8 mouse cellular contexts compared by ENCODE assay signal in genomic region chr9:58196610-58197567, GRCm38 (mm10). TPM values are rescaled to one million over a fixed set of nuclear protein-coding genes. Genes with fewer than 3 reads are reported as not detected.
DNase-seq lines count a peak whose midpoint lies in the region; ATAC-seq lines count a peak whose summit lies in the region.

No protein-coding gene starts in this region.

- WGBS in heart, embryonic 14.5 days, result 4% methylated on average over 46 of the region's 46 CpGs
- 7% methylated on average over 46 of the region's 46 CpGs for WGBS in forebrain, embryonic 16.5 days
- 2% methylated on average over 46 of the region's 46 CpGs for WGBS in midbrain, embryonic 12.5 days

- no peaks in the 10 kb centered on the region for H3K9me3 ChIP-seq in heart, embryonic 14.5 days (ENCODE audit: control insufficient read depth, low read length)
- no peaks in the 10 kb centered on the region for H3K9me3 ChIP-seq in forebrain, embryonic 16.5 days (ENCODE audit: control insufficient read depth, low read length)
- no peaks in the 10 kb centered on the region for H3K9me3 ChIP-seq in midbrain, embryonic 12.5 days

- peak overlapping the region; percentile 50 for H3K4me2 ChIP-seq in heart, embryonic 14.5 days (ENCODE audit: low read length)
- H3K4me2 ChIP-seq in forebrain, embryonic 16.5 days (ENCODE audit: low read length), result peak overlapping the region; percentile 81
- peak overlapping the region; percentile 52 for H3K4me2 ChIP-seq in midbrain, embryonic 12.5 days (replicated peaks)

- ATAC-seq in heart, embryonic 14.5 days (ENCODE audit: insufficient number of reproducible peaks, insufficient read depth, low FRiP score, low read depth), result no peak
- ATAC-seq in forebrain, embryonic 16.5 days, result no peak
- ATAC-seq in midbrain, embryonic 12.5 days (ENCODE audit: low FRiP score, low read depth), result no peak

- peaks cover 87% of the 10 kb centered on the region for H3K27me3 ChIP-seq in heart, embryonic 14.5 days (ENCODE audit: control insufficient read depth, insufficient read depth, low read length)
- H3K27me3 ChIP-seq in forebrain, embryonic 16.5 days (replicated peaks; ENCODE audit: control insufficient read depth, insufficient read depth, low read length), result peaks cover 21% of the 10 kb centered on the region
- H3K27me3 ChIP-seq in midbrain, embryonic 12.5 days, result peaks cover 89% of the 10 kb centered on the region

- peaks cover 12 to 30% of the 10 kb centered on the region in 2 experiments; a peak in 3 of 4 replicates for H3K4me1 ChIP-seq in heart, embryonic 14.5 days (ENCODE audit: control insufficient read depth in 2 of 2, insufficient read depth in 2 of 2, low read length in 2 of 2)
- peaks cover 57% of the 10 kb centered on the region for H3K4me1 ChIP-seq in forebrain, embryonic 16.5 days (replicated peaks; ENCODE audit: control insufficient read depth, insufficient read depth, low read length)
- H3K4me1 ChIP-seq in midbrain, embryonic 12.5 days, result peaks cover 66% of the 10 kb centered on the region

- H3K36me3 ChIP-seq in heart, embryonic 14.5 days (ENCODE audit: control insufficient read depth, insufficient read depth, low read length), result no peaks in the 10 kb centered on the region
- H3K36me3 ChIP-seq in forebrain, embryonic 16.5 days (ENCODE audit: control insufficient read depth, insufficient read depth), result no peaks in the 10 kb centered on the region; the same call in 1 of the 2 replicates
- no peaks in the 10 kb centered on the region for H3K36me3 ChIP-seq in midbrain, embryonic 12.5 days

- intact Hi-C loops in heart, postnatal 36 days (cut with DNase I), result no loop called here

- peak overlapping the region; percentile 4 to 28; a peak in 3 of 4 replicates for H3K4me3 ChIP-seq in heart, embryonic 14.5 days (ENCODE audit: control insufficient read depth in 1 of 2, insufficient read depth in 1 of 2, low read depth in 1 of 2, low read length in 2 of 2)
- peak overlapping the region; percentile 63 for H3K4me3 ChIP-seq in forebrain, embryonic 16.5 days (replicated peaks; ENCODE audit: low read length)
- H3K4me3 ChIP-seq in midbrain, embryonic 12.5 days, result peak overlapping the region; percentile 42

- no peak overlapping the region for H3K9ac ChIP-seq in heart, embryonic 14.5 days (ENCODE audit: low read length)
- peak overlapping the region; percentile 76 for H3K9ac ChIP-seq in forebrain, embryonic 16.5 days (replicated peaks; ENCODE audit: low read depth, low read length)
- H3K9ac ChIP-seq in midbrain, embryonic 12.5 days (replicated peaks), result peak overlapping the region; percentile 64

- no peak for DNase-seq in heart, postnatal 36 days
- DNase-seq in ZHBTc4 (ENCODE audit: low read depth, low spot score) (peak; percentile 58), MN1 (ENCODE audit: low spot score) (no peak)
- DNase-seq in right cerebral cortex, adult 18-20 months, result no peak
- DNase-seq in kidney, adult 18-20 months, result no peak

- H3K27ac ChIP-seq in heart, embryonic 14.5 days (replicated peaks in 1 of 2; ENCODE audit: control insufficient read depth in 1 of 2, insufficient read depth in 1 of 2, low read depth in 2 of 2, low read length in 2 of 2), result no peak overlapping the region
- H3K27ac ChIP-seq in forebrain, embryonic 16.5 days (ENCODE audit: low read length), result peak overlapping the region; percentile 98
- peak overlapping the region; percentile 88 for H3K27ac ChIP-seq in midbrain, embryonic 12.5 days (replicated peaks)

RNA-seq across cellular contexts. Expression of gene Islr, which starts 7.2 kb away (rescaled TPM):
- 10.5 and 15.6 TPM in 2 replicates for polyA plus RNA-seq in heart, embryonic 14.5 days (2014; fragmentation: Nextera tagmentation; extraction: Ambion mirVana)
- 10 to 100 TPM; 28.5 to 30.4 TPM for total RNA-seq in heart, postnatal 36 days (2021)
- polyA plus RNA-seq in forebrain, embryonic 16.5 days (2015; fragmentation: Nextera tagmentation; extraction: Ambion mirVana), result 16.8 and 25.5 TPM in 2 replicates
- 25.1 and 42.6 TPM in 2 replicates for polyA plus RNA-seq in midbrain, embryonic 12.5 days (2016; fragmentation: Nextera tagmentation; extraction: Ambion mirVana)

RNA-seq across cellular contexts. Expression of gene Islr2, which starts 7.2 kb away (rescaled TPM):
- polyA plus RNA-seq in heart, embryonic 14.5 days (2014; fragmentation: Nextera tagmentation; extraction: Ambion mirVana), result not detected in 2 replicates
- total RNA-seq in heart, postnatal 36 days (2021), result 1 to 10 TPM; 1.4 to 2.3 TPM
- polyA plus RNA-seq in forebrain, embryonic 16.5 days (2015; fragmentation: Nextera tagmentation; extraction: Ambion mirVana), result 74.4 and 88.4 TPM in 2 replicates
- 27.0 and 27.8 TPM in 2 replicates for polyA plus RNA-seq in midbrain, embryonic 12.5 days (2016; fragmentation: Nextera tagmentation; extraction: Ambion mirVana)

RNA-seq across cellular contexts. Expression of gene Pml, which starts 52.7 kb away (rescaled TPM):
- 11.0 and 11.8 TPM in 2 replicates for polyA plus RNA-seq in heart, embryonic 14.5 days (2014; fragmentation: Nextera tagmentation; extraction: Ambion mirVana)
- 1 to 10 TPM; 8.3 to 9.5 TPM for total RNA-seq in heart, postnatal 36 days (2021)
- polyA plus RNA-seq in forebrain, embryonic 16.5 days (2015; fragmentation: Nextera tagmentation; extraction: Ambion mirVana), result 7.4 and 8.1 TPM in 2 replicates
- polyA plus RNA-seq in midbrain, embryonic 12.5 days (2016; fragmentation: Nextera tagmentation; extraction: Ambion mirVana), result 9.7 and 9.8 TPM in 2 replicates

RNA-seq across cellular contexts. Expression of gene Stoml1, which starts 56.1 kb away (rescaled TPM):
- 22.7 and 25.6 TPM in 2 replicates for polyA plus RNA-seq in heart, embryonic 14.5 days (2014; fragmentation: Nextera tagmentation; extraction: Ambion mirVana)
- 10 to 100 TPM; 10.2 to 10.4 TPM for total RNA-seq in heart, postnatal 36 days (2021)
- 104 and 120 TPM in 2 replicates for polyA plus RNA-seq in forebrain, embryonic 16.5 days (2015; fragmentation: Nextera tagmentation; extraction: Ambion mirVana)
- polyA plus RNA-seq in midbrain, embryonic 12.5 days (2016; fragmentation: Nextera tagmentation; extraction: Ambion mirVana), result 64.1 and 65.2 TPM in 2 replicates

Comparison
In these comparisons a context has a peak if more than half of its experiments do, and no peak if none do; other contexts are left out.
1. H3K27ac ChIP-seq: peak in forebrain, embryonic 16.5 days (single experiment) and midbrain, embryonic 12.5 days (single experiment); none in heart, embryonic 14.5 days (0 of 2).
2. RNA of gene Islr2, which starts 7.2 kb away (polyA plus RNA-seq): 74.4 to 88.4 TPM in forebrain, embryonic 16.5 days and 27.0 to 27.8 TPM in midbrain, embryonic 12.5 days; not detected in heart, embryonic 14.5 days; every median in the first group is over 10 times any median in the second.
3. Peak in every context shown above with its lines, with median percentiles within 50 percentile points of each other: H3K4me2 ChIP-seq and H3K4me3 ChIP-seq.